Mouse (Mus musculus): Measurements from ENCODE around the gene Dnajb7.

Dnajb7 gene

DNA sequence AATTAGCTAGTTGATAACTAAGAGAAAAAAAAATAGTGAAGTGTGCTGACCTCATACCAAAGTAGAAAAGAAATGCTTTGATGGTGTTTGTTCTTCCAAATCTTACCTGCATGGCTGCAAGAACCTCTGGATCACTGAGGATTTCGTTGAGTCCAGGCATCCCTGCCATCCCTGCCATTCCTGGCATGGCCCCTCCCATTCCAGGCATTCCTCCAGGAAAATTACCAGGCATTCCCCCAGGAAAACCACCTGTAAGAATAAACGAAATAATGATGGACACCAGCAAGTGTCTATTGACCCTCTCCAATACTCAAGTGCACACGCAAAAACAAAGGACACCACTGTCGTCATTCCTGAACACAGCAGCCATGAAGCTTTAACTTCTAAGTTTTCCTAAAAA is 41.9 kb downstream of the Dnajb7 start:
- DNase-seq (ENCODE audit: extremely low spot score, low read depth, low spot score): no peak

GRCm38 (mm10) chr15:81365246-81365645 is 42.9 kb downstream of the Dnajb7 start:
- DNase-seq (ENCODE audit: extremely low spot score, low read depth, low spot score): no peak

DNA sequence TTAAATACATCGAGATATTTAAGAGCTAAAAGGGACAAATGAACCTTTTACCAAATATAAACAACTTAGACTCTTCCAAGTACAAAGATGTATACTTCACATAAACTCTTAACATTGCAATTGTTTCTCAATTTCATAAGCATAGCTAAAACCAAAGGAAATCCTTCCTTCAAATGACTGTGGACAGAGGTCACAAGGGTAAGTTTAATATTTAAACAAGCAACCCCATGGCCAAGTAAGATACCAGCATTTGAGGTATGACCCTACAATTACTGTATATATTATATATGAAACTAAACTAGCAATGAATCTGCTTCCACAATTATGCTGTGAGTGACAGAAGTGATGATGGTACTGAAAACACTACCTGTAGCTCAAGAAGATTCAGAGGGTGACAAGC is 43.8 kb downstream of the Dnajb7 start:
- no peak for DNase-seq (ENCODE audit: extremely low spot score, low read depth, low spot score)

DNA sequence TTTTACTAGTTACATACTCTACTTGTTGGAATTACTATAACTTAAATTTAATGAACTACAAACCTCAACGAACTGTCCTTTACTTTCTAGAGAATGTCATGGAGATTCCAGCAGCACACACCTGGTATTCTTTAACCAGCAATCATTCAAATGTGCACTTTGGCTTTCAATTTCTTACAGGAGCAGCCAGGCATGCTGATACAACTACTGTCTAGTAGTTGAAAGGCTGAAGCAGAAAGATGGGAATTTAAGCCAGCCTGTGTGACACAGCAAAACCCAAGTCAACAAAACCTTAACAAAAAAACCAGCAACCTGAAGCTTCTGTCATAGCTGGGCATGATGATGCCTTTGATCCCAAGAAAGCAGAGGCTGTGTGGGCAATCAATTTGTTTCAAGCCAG is 45.6 kb downstream of the Dnajb7 start:
- no peak for DNase-seq (ENCODE audit: extremely low spot score, low read depth, low spot score)

GRCm38 (mm10) chr15:81361417-81362015 is 46.6 kb downstream of the Dnajb7 start:
- DNase-seq (ENCODE audit: extremely low spot score, low read depth, low spot score): no peak

DNA sequence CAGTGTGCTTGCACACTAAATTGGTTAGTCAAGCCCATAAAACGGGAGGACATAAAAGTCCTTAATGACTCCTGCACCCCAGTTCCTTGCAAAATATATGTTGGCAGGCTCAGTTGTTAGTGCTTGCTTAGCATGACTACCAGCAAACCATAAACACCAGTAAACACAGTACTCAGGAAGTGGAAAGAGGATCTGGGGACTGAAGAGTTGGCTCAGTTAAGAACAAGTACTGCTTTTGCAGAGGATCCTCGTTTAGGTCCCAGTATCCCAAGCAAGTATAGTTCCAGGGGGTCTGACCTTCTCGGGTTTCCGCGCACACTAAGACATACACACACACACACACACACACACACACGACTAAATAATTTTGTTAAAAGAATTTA is 47.1 kb downstream of the Dnajb7 start:
- DNase-seq (ENCODE audit: extremely low spot score, low read depth, low spot score): no peak

DNA sequence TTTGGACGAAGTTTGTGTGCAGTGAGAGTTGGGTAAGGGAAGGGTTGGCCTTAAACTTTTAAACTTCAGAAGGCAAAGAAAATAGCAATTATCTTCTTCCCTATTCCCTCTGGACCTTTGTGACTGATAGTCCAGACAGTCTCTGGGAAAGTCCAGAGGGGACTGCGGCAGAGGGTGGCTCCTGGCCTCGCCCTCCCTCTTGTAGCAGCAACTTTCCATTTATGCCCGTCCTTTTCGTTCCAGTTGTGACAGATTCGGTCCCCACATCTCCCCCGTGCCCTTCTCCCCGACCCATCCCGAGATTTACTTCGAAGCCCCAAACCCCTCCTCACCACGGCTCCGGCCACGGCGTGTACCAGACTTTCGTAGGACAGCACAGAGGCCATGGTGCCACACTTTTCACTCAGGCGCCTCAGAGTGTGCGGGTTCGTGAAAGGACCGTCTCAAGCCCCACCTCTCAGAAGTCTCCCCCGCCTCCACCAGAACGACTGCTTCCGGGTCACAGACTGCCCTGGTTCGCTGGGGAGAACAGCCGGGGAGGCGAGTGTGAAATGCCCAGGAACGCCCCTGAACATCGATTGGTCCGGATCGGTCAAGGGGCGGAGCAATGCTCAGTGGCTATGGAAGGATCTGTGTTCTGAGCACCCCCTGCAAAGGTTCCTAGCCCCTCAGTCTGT is 47.6 kb downstream of the Dnajb7 start, which contains the start of gene Slc25a17:
Slc25a17 (minus strand) TSS at position 468 of the 677 bp plus-strand sequence.
- peak; percentile 89 for DNase-seq (ENCODE audit: extremely low spot score, low read depth, low spot score)

DNA sequence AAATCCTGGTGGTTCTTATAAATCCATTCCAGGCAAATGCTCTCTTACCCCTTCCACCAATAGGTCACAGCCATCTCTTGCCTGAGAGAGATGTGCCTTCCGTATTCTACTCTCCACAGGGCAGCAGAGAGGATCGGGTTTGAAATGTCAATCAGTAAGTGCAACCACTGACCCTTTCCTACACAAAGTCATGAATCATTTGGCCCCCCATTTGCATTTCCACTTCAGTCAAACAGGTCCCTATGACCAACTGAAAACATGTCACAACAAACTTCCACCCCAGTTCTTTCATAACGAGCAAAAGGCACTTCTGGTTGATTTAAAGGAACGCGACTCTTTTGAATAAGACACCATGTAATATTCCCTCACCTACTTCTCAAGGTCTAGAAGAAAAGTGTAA is 48.7 kb downstream of the Dnajb7 start:
- DNase-seq (ENCODE audit: extremely low spot score, low read depth, low spot score): no peak

DNA sequence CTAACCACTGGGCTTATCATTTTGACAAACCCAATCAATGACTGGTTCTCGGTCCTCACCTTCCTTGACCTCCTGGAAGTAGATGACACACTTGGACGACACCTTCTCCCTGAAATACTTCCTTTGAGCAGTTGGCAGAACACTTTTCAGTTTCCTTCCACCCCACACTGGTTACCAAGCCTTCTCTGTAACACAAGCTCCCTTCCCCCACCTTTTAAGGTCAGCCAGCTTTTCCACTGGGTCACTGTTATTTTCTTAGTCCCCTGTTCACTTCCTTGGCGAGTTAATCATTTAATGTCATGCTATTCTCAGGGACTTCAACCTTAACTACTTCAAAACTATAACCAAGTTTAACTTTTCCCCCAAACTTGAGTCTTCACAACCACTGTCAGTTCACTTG is 49.2 kb downstream of the Dnajb7 start:
- no peak for DNase-seq (ENCODE audit: extremely low spot score, low read depth, low spot score)

- DNase-seq (ENCODE audit: extremely low spot score, low read depth, low spot score): no peak
Measured at GRCm38 (mm10) chr15:81356946-81357345, 51.2 kb downstream of the Dnajb7 start.

Data from hindlimb bud, embryonic 11.5 days (tissue).